Mouse (Mus musculus): ENCODE measurements at regions not wholly inside any gene's neighbourhood (a gene's known extent, or its start where the extent isn't known, plus 50 kb on each side); places are given as distances from the start of the nearest gene placed in this dataset.

DNA sequence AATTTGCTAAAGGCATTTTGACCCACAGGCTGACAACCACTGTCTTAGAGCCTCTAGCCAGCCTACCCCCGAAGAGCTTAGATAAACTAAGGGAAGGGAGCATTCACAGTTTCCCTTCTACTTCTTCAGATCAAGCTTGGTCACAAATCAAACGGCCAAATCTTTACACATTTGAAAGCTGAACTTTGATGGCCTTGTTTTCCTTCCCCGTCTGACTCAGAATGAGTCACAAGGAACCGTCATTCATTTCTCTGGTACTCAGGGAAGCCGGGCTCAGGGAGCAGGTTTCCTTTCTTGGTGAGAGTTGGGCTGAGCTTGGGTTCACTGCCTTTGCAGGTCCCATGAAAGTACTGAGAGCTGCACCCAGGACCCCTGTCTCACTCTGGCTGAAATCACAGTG lies 418.5 kb upstream of the Gm10131 start:
- Histone ChIP-seq H3K9ac (ENCODE audit: low read depth, low read length) (no peak overlapping the region), H3K4me1 (ENCODE audit: control insufficient read depth, insufficient read depth, low read length) (no peaks in the 10 kb centered on the region), H3K27me3 (ENCODE audit: control insufficient read depth, insufficient read depth, low read length) (no peaks in the 10 kb centered on the region), H3K4me3 (ENCODE audit: insufficient read depth, low read depth, low read length) (no peak overlapping the region), H3K79me2 (ENCODE audit: control insufficient read depth, insufficient read depth, low read length) (no peaks in the 10 kb centered on the region), H3K36me3 (ENCODE audit: control insufficient read depth, insufficient read depth, low read length) (no peaks in the 10 kb centered on the region), H3K27ac (replicated peaks; ENCODE audit: insufficient read depth, low read depth, low read length) (no peak overlapping the region)
- WGBS: 70% methylated on average over 5 of the region's 5 CpGs
- no peak for TF ChIP-seq CTCF (IDR thresholded peaks at IDR 0.05; ENCODE audit: low read depth, low read length)
- no peak for TF ChIP-seq POLR2A (IDR thresholded peaks at IDR 0.05; ENCODE audit: extremely low read depth, insufficient read depth, low read length)
- no peak for DNase-seq (ENCODE audit: extremely low read depth, low read depth, low spot score)

DNA sequence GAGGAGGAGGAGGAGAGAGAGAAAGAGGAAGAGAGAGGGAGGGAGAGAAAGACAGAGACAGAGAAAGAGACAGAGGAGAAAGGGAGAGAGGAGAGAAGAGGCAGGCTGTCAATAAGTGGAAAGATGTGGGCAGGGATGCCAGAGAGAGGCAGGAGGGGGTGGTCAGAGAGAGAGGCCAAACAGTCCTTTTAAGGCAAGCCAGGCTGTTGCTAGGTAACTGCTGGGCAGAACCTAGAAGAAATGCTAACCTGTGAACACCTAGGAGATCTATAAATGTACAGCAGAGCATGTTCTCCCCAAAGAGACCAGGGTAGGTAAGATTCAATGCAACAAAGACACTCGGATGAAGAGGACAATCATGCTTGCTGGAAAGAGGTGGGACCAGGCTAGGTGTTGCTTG lies 417.9 kb upstream of the Gm10131 start:
- no peak overlapping the region for H3K9ac ChIP-seq (ENCODE audit: low read depth, low read length)
- no peaks in the 10 kb centered on the region for H3K79me2 ChIP-seq (ENCODE audit: control insufficient read depth, insufficient read depth, low read length)
- no peak for DNase-seq (ENCODE audit: extremely low read depth, low read depth, low spot score)
- H3K4me1 ChIP-seq (ENCODE audit: control insufficient read depth, insufficient read depth, low read length): no peaks in the 10 kb centered on the region
- TF ChIP-seq CTCF (IDR thresholded peaks at IDR 0.05; ENCODE audit: low read depth, low read length): no peak
- H3K27ac ChIP-seq (replicated peaks; ENCODE audit: insufficient read depth, low read depth, low read length): no peak overlapping the region
- H3K4me3 ChIP-seq (ENCODE audit: insufficient read depth, low read depth, low read length): no peak overlapping the region
- 86% methylated on average over 1 of the region's 1 CpGs for WGBS
- H3K36me3 ChIP-seq (ENCODE audit: control insufficient read depth, insufficient read depth, low read length): no peaks in the 10 kb centered on the region
- H3K27me3 ChIP-seq (ENCODE audit: control insufficient read depth, insufficient read depth, low read length): no peaks in the 10 kb centered on the region

DNA sequence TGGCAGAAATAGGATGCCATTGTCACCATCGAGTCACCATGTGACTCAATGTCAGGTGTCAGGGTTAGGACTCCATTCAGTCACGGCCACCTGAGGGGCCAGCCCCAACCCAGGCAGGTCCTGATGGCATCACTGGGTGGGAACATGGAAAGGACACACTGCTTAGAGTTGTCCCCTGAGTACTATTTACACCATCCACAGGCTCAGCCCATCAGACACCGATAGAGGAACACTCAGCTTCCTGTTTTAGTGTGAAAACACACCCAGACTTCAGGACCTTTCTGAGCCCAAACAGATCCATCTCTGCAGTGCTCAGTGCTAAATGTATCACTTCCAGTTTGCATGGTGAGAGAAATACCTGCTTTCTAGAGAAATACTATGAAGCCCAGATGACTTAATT lies 416.7 kb upstream of the Gm10131 start:
- no peak overlapping the region for H3K9ac ChIP-seq (ENCODE audit: low read depth, low read length)
- H3K27ac ChIP-seq (replicated peaks; ENCODE audit: insufficient read depth, low read depth, low read length): no peak overlapping the region
- no peaks in the 10 kb centered on the region for H3K36me3 ChIP-seq (ENCODE audit: control insufficient read depth, insufficient read depth, low read length)
- no peaks in the 10 kb centered on the region for H3K79me2 ChIP-seq (ENCODE audit: control insufficient read depth, insufficient read depth, low read length)
- TF ChIP-seq CTCF (IDR thresholded peaks at IDR 0.05; ENCODE audit: low read depth, low read length): no peak
- TF ChIP-seq POLR2A (IDR thresholded peaks at IDR 0.05; ENCODE audit: extremely low read depth, insufficient read depth, low read length): no peak
- DNase-seq (ENCODE audit: extremely low read depth, low read depth, low spot score): no peak
- H3K4me1 ChIP-seq (ENCODE audit: control insufficient read depth, insufficient read depth, low read length): no peaks in the 10 kb centered on the region
- 83% methylated on average over 3 of the region's 3 CpGs for WGBS
- H3K27me3 ChIP-seq (ENCODE audit: control insufficient read depth, insufficient read depth, low read length): no peaks in the 10 kb centered on the region
- no peak overlapping the region for H3K4me3 ChIP-seq (ENCODE audit: insufficient read depth, low read depth, low read length)

DNA sequence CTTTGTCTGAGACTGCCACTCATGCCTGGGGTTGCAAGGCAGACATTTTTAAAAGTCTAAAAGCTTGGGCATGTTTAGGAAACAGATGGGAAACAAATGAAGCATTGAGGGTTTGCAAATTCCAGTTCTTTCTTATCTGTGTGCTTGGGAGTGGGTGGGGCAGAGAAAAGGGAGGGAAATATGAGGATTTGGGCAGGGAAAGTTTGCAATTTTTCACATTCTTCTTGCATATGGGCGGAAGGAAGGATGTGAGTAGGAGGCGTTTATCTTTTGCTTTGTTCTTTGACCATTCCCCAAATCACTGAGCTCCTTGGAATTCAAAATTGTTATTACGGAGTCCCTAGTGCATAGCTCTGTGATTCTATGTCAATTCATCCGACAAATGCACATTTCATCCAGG lies 413.7 kb upstream of the Gm10131 start:
- Histone ChIP-seq H3K27ac (replicated peaks; ENCODE audit: insufficient read depth, low read depth, low read length) (no peak overlapping the region), H3K4me3 (ENCODE audit: insufficient read depth, low read depth, low read length) (no peak overlapping the region), H3K27me3 (ENCODE audit: control insufficient read depth, insufficient read depth, low read length) (no peaks in the 10 kb centered on the region), H3K9ac (ENCODE audit: low read depth, low read length) (no peak overlapping the region), H3K36me3 (ENCODE audit: control insufficient read depth, insufficient read depth, low read length) (no peaks in the 10 kb centered on the region), H3K4me1 (ENCODE audit: control insufficient read depth, insufficient read depth, low read length) (no peaks in the 10 kb centered on the region), H3K79me2 (ENCODE audit: control insufficient read depth, insufficient read depth, low read length) (no peaks in the 10 kb centered on the region)
- WGBS: 70% methylated on average over 4 of the region's 4 CpGs
- DNase-seq (ENCODE audit: extremely low read depth, low read depth, low spot score): no peak
- TF ChIP-seq POLR2A (IDR thresholded peaks at IDR 0.05; ENCODE audit: extremely low read depth, insufficient read depth, low read length): no peak
- TF ChIP-seq CTCF (IDR thresholded peaks at IDR 0.05; ENCODE audit: low read depth, low read length): no peak

DNA sequence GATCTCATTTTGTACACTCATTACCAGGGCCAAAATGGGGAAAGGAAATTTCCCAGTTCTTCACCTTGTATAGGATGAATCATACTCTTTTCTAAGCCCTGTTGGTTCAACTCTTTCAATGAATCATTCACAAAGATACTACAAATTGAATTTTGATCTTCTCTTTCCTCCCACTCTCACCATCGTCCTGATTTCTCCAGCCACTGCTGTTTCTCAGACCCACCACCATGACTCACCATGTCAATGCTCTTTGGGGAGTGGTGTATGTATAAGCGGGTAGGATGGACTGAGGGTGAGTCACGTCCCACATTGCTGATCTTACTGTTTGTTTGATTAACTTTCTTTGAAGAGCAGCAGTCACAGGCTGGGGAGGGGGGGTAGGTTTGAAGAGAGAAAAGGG lies 412.3 kb upstream of the Gm10131 start:
- TF ChIP-seq CTCF (IDR thresholded peaks at IDR 0.05; ENCODE audit: low read depth, low read length) (no peak), POLR2A (IDR thresholded peaks at IDR 0.05; ENCODE audit: extremely low read depth, insufficient read depth, low read length) (no peak)
- no peak overlapping the region for H3K9ac ChIP-seq (ENCODE audit: low read depth, low read length)
- no peaks in the 10 kb centered on the region for H3K36me3 ChIP-seq (ENCODE audit: control insufficient read depth, insufficient read depth, low read length)
- H3K27ac ChIP-seq (replicated peaks; ENCODE audit: insufficient read depth, low read depth, low read length): no peak overlapping the region
- 68% methylated on average over 3 of the region's 3 CpGs for WGBS
- no peak overlapping the region for H3K4me3 ChIP-seq (ENCODE audit: insufficient read depth, low read depth, low read length)
- H3K4me1 ChIP-seq (ENCODE audit: control insufficient read depth, insufficient read depth, low read length): no peaks in the 10 kb centered on the region
- DNase-seq (ENCODE audit: extremely low read depth, low read depth, low spot score): no peak
- no peaks in the 10 kb centered on the region for H3K79me2 ChIP-seq (ENCODE audit: control insufficient read depth, insufficient read depth, low read length)
- no peaks in the 10 kb centered on the region for H3K27me3 ChIP-seq (ENCODE audit: control insufficient read depth, insufficient read depth, low read length)

DNA sequence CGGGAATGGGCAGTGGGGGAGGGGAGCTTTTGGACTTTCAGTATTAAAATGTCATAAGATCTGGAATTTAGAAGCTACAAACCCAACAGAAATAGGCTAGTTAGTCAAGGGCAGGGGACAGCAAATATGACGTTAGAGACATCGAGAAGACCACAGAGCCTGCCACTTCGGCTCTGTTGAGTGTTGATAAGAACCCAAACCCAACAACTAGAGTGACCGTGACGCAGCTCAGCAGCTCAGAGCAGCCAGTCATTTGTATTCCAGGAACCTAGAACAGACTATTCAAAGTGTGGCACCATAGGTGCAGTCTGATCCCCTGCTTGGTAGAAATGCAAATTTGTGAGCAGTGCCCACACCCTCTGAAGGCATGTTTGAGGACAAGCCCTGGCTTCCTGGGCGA lies 409.8 kb upstream of the Gm10131 start:
- Histone ChIP-seq H3K36me3 (ENCODE audit: control insufficient read depth, insufficient read depth, low read length) (no peaks in the 10 kb centered on the region), H3K4me3 (ENCODE audit: insufficient read depth, low read depth, low read length) (no peak overlapping the region), H3K79me2 (ENCODE audit: control insufficient read depth, insufficient read depth, low read length) (no peaks in the 10 kb centered on the region), H3K27ac (replicated peaks; ENCODE audit: insufficient read depth, low read depth, low read length) (no peak overlapping the region), H3K27me3 (ENCODE audit: control insufficient read depth, insufficient read depth, low read length) (no peaks in the 10 kb centered on the region), H3K9ac (ENCODE audit: low read depth, low read length) (no peak overlapping the region), H3K4me1 (ENCODE audit: control insufficient read depth, insufficient read depth, low read length) (no peaks in the 10 kb centered on the region)
- no peak for DNase-seq (ENCODE audit: extremely low read depth, low read depth, low spot score)
- TF ChIP-seq CTCF (IDR thresholded peaks at IDR 0.05; ENCODE audit: low read depth, low read length) (no peak), POLR2A (IDR thresholded peaks at IDR 0.05; ENCODE audit: extremely low read depth, insufficient read depth, low read length) (no peak)
- 87% methylated on average over 7 of the region's 7 CpGs for WGBS
